Mouse (Mus musculus) erythroblast, embryonic 14.5 days (primary cell): ENCODE measurements around the gene Pabpc1l. TPM values are rescaled to one million over a fixed set of nuclear protein-coding genes. Genes with fewer than 3 reads are reported as not detected.

ENCODE experiments used
- H3K27me3 ChIP-seq: 2 replicates; pipeline ENCODE4 v1.6.1; 2012; ENCODE audit warnings: inconsistent platforms; ENCODE audit not compliant: control insufficient read depth
- H3K36me3 ChIP-seq: 2 replicates; pipeline ENCODE4 v1.6.1; 2012; ENCODE audit warnings: mild to moderate bottlenecking, inconsistent platforms; ENCODE audit not compliant: control insufficient read depth
- H3K4me1 ChIP-seq: 2 replicates; pipeline ENCODE4 v1.6.1; 2012; ENCODE audit warnings: inconsistent platforms; ENCODE audit not compliant: control insufficient read depth
- H3K4me3 ChIP-seq: replicated peaks from 2 replicates; pipeline ENCODE3; 2012; ENCODE audit warnings: moderate library complexity, mild to moderate bottlenecking, inconsistent platforms
- H3K9me3 ChIP-seq: 2 replicates; pipeline ENCODE4 v1.6.1; 2012; ENCODE audit warnings: low read length, inconsistent platforms, mixed read lengths; ENCODE audit not compliant: control insufficient read depth
- GATA1 ChIP-seq: IDR thresholded peaks from 2 replicates; pipeline ENCODE4 v1.6.1; 2012; ENCODE audit warnings: low read length, inconsistent platforms, mixed read lengths
- TAL1 ChIP-seq: IDR thresholded peaks from 3 replicates; pipeline ENCODE4 v1.6.1; 2012; ENCODE audit warnings: low read length, inconsistent platforms, mixed read lengths
- polyA plus RNA-seq: library from polyadenylated mRNA; stranded (reverse); fragments of >175 nt; gene quantifications from 2 replicates; pipeline ENCODE4 v1.2.3, GENCODE M21; 2012

Gene Pabpc1l
- polyA plus RNA-seq = 0.02 and 0.09 TPM in 2 replicates

GRCm38 (mm10) chr2:164025150-164025549, at the start of gene Pabpc1l:
TSS of gene Pabpc1l (plus strand) at chr2:164025450.
- Histone ChIP-seq H3K27me3 (no peaks in the 10 kb centered on the region), H3K9me3 (no peaks in the 10 kb centered on the region), H3K4me1 (no peaks in the 10 kb centered on the region), H3K4me3 (no peak within 1 kb of the TSS), H3K36me3 (no peaks in the 10 kb centered on the region)
- TF ChIP-seq GATA1 = no peak
- no peak for TF ChIP-seq TAL1

GRCm38 (mm10) chr2:163976448-163976847, 48.8 kb upstream of the Pabpc1l start:
- no peaks in the 10 kb centered on the region for H3K36me3 ChIP-seq
- no peaks in the 10 kb centered on the region for H3K27me3 ChIP-seq
- no peak for TF ChIP-seq TAL1
- TF ChIP-seq GATA1 = no peak
- H3K4me3 ChIP-seq = no peak overlapping the region
- no peaks in the 10 kb centered on the region for H3K4me1 ChIP-seq
- peaks cover 2% of the 10 kb centered on the region; the same call in 1 of the 2 replicates for H3K9me3 ChIP-seq

- no peak for TF ChIP-seq TAL1
- TF ChIP-seq GATA1 = no peak
- H3K27me3 ChIP-seq = no peaks in the 10 kb centered on the region
- peaks cover 20% of the 10 kb centered on the region for H3K4me1 ChIP-seq
- no peaks in the 10 kb centered on the region for H3K36me3 ChIP-seq
- H3K4me3 ChIP-seq = no peak overlapping the region
- peaks cover 3% of the 10 kb centered on the region; the same call in 1 of the 2 replicates for H3K9me3 ChIP-seq
Observed at GRCm38 (mm10) chr2:163987233-163987632, 38.0 kb upstream of the Pabpc1l start.

GRCm38 (mm10) chr2:163992871-163993270, 32.4 kb upstream of the Pabpc1l start:
- H3K4me1 ChIP-seq = peaks cover 38% of the 10 kb centered on the region
- no peak overlapping the region for H3K4me3 ChIP-seq
- no peaks in the 10 kb centered on the region for H3K27me3 ChIP-seq
- TF ChIP-seq TAL1 (no peak), GATA1 (no peak)
- H3K36me3 ChIP-seq = peaks cover 12% of the 10 kb centered on the region
- H3K9me3 ChIP-seq = no peaks in the 10 kb centered on the region

- Histone ChIP-seq H3K27me3 (no peaks in the 10 kb centered on the region), H3K9me3 (no peaks in the 10 kb centered on the region), H3K4me3 (peak within 1 kb of the TSS; percentile 94), H3K4me1 (peaks cover 36% of the 10 kb centered on the region), H3K36me3 (peaks cover 25% of the 10 kb centered on the region)
- TF ChIP-seq GATA1 = no peak
- no peak for TF ChIP-seq TAL1
Observed at GRCm38 (mm10) chr2:163994654-163994976, 30.6 kb upstream of the Pabpc1l start, which contains the start of gene Ywhab. TSS of gene Ywhab (plus strand) at chr2:163994960.

GRCm38 (mm10) chr2:163994977-163995862, 30.0 kb upstream of the Pabpc1l start:
- no peak for TF ChIP-seq GATA1
- TF ChIP-seq TAL1 = no peak
- Histone ChIP-seq H3K9me3 (no peaks in the 10 kb centered on the region), H3K4me1 (peaks cover 38% of the 10 kb centered on the region), H3K27me3 (no peaks in the 10 kb centered on the region), H3K4me3 (peak overlapping the region; percentile 94), H3K36me3 (peaks cover 31% of the 10 kb centered on the region)

GRCm38 (mm10) chr2:163996275-163996674, 29.0 kb upstream of the Pabpc1l start:
- no peak for TF ChIP-seq TAL1
- TF ChIP-seq GATA1 = no peak
- H3K4me1 ChIP-seq = peaks cover 38% of the 10 kb centered on the region
- H3K27me3 ChIP-seq = no peaks in the 10 kb centered on the region
- peaks cover 35% of the 10 kb centered on the region for H3K36me3 ChIP-seq
- H3K4me3 ChIP-seq = peak overlapping the region; percentile 94
- no peaks in the 10 kb centered on the region for H3K9me3 ChIP-seq

- H3K9me3 ChIP-seq = no peaks in the 10 kb centered on the region
- H3K4me3 ChIP-seq = peak overlapping the region; percentile 24
- H3K4me1 ChIP-seq = peaks cover 38% of the 10 kb centered on the region
- peaks cover 40% of the 10 kb centered on the region for H3K36me3 ChIP-seq
- no peaks in the 10 kb centered on the region for H3K27me3 ChIP-seq
- TF ChIP-seq GATA1 (no peak), TAL1 (no peak)
Observed at GRCm38 (mm10) chr2:163996899-163997298, 28.4 kb upstream of the Pabpc1l start.

- TF ChIP-seq TAL1 = no peak
- no peak for TF ChIP-seq GATA1
- peaks cover 42% of the 10 kb centered on the region for H3K4me1 ChIP-seq
- H3K9me3 ChIP-seq = no peaks in the 10 kb centered on the region
- H3K4me3 ChIP-seq = no peak overlapping the region
- H3K36me3 ChIP-seq = peaks cover 55% of the 10 kb centered on the region
- no peaks in the 10 kb centered on the region for H3K27me3 ChIP-seq
Observed at GRCm38 (mm10) chr2:163998981-163999380, 26.3 kb upstream of the Pabpc1l start.

- no peak for TF ChIP-seq GATA1
- TF ChIP-seq TAL1 = no peak
- no peak overlapping the region for H3K4me3 ChIP-seq
- H3K36me3 ChIP-seq = peaks cover 51% of the 10 kb centered on the region
- peaks cover 25% of the 10 kb centered on the region for H3K4me1 ChIP-seq
- H3K27me3 ChIP-seq = no peaks in the 10 kb centered on the region
- no peaks in the 10 kb centered on the region for H3K9me3 ChIP-seq
Observed at GRCm38 (mm10) chr2:164002637-164003036, 22.6 kb upstream of the Pabpc1l start.
